Mouse (Mus musculus) myocyte (in vitro differentiated cells): ENCODE measurements around the gene Pptc7. TPM values are rescaled to one million over a fixed set of nuclear protein-coding genes. Genes with fewer than 3 reads are reported as not detected.

Experiments used
- H3K27me3 ChIP-seq: one replicate; pipeline ENCODE4 v1.6.1; 2011; ENCODE audit not compliant: control insufficient read depth, insufficient read depth, insufficient read length
- H3K36me3 ChIP-seq: one replicate; pipeline ENCODE4 v1.6.1; 2011; ENCODE audit not compliant: control insufficient read depth, insufficient read depth
- H3K4me2 ChIP-seq: one replicate; pipeline ENCODE4 v1.6.1; 2011; ENCODE audit warnings: low read depth, control low read depth
- H3K4me3 ChIP-seq: one replicate; pipeline ENCODE4 v1.5.1; 2011; ENCODE audit warnings: mild to moderate bottlenecking, control low read depth, moderate library complexity
- H3K79me2 ChIP-seq: one replicate; pipeline ENCODE4 v1.6.1; 2011; ENCODE audit not compliant: control insufficient read depth, insufficient read depth
- H3ac ChIP-seq: one replicate; pipeline ENCODE4 v1.6.1; 2011; ENCODE audit not compliant: control insufficient read depth, insufficient read length
- CEBPB ChIP-seq: IDR thresholded peaks from 2 replicates; pipeline ENCODE4 v1.6.1; 2011; ENCODE audit warnings: mild to moderate bottlenecking, moderate library complexity; ENCODE audit not compliant: poor library complexity, insufficient read depth, severe bottlenecking
- E2F4 ChIP-seq: IDR thresholded peaks from one replicate; pipeline ENCODE4 v1.6.1; 2011; ENCODE audit warnings: mild to moderate bottlenecking, control low read depth, moderate library complexity; ENCODE audit not compliant: insufficient read depth
- MAX ChIP-seq: IDR thresholded peaks from one replicate; pipeline ENCODE4 v1.6.1; 2011; ENCODE audit warnings: low read depth, mild to moderate bottlenecking, control low read depth
- MYOD1 ChIP-seq, 3 experiments: IDR thresholded peaks; one replicate each; pipeline ENCODE4 v1.6.1; 2011; ENCODE audit warnings: control low read depth in 2 of 3, low read depth in 2 of 3, mild to moderate bottlenecking in 2 of 3, moderate library complexity in 1 of 3; ENCODE audit not compliant: insufficient read length in 2 of 3, control insufficient read depth in 1 of 3
- MYOG ChIP-seq, 3 experiments: IDR thresholded peaks; one replicate each; pipeline ENCODE4 v1.6.1; 2011; ENCODE audit warnings: control low read depth in 2 of 3, low read depth in 2 of 3, mild to moderate bottlenecking in 2 of 3; ENCODE audit not compliant: insufficient read length in 2 of 3, control insufficient read depth in 1 of 3, insufficient read depth in 1 of 3
- POLR2A ChIP-seq: IDR thresholded peaks from one replicate; pipeline ENCODE4 v1.6.1; 2011; ENCODE audit warnings: low read depth, mild to moderate bottlenecking, control low read depth, moderate library complexity; ENCODE audit not compliant: insufficient read length
- POLR2AphosphoS2 ChIP-seq: IDR thresholded peaks from one replicate; pipeline ENCODE4 v1.6.1; 2011; ENCODE audit warnings: low read depth, control low read depth; ENCODE audit not compliant: insufficient read length
- REST ChIP-seq: IDR thresholded peaks from one replicate; pipeline ENCODE4 v1.6.1; 2011; ENCODE audit warnings: mild to moderate bottlenecking, control low read depth, moderate library complexity; ENCODE audit not compliant: insufficient read depth, insufficient read length
- SRF ChIP-seq: IDR thresholded peaks from one replicate; pipeline ENCODE4 v1.6.1; 2011; ENCODE audit warnings: low read depth; ENCODE audit not compliant: control insufficient read depth, insufficient read length
- TCF12 ChIP-seq: IDR thresholded peaks from one replicate; pipeline ENCODE4 v1.6.1; 2011; ENCODE audit warnings: mild to moderate bottlenecking, control low read depth; ENCODE audit not compliant: poor library complexity, insufficient read depth, severe bottlenecking
- TCF3 ChIP-seq: IDR thresholded peaks from one replicate; pipeline ENCODE4 v1.6.1; 2011; ENCODE audit warnings: low read depth, control low read depth; ENCODE audit not compliant: insufficient read length
- USF1 ChIP-seq: IDR thresholded peaks from one replicate; pipeline ENCODE4 v1.6.1; 2011; ENCODE audit warnings: low read depth, mild to moderate bottlenecking, control low read depth, moderate library complexity
- polyA plus RNA-seq: library from polyadenylated mRNA; unstranded; fragments of >200 nt; fragmentation: generic; extraction: Trizol; gene quantifications from one replicate; pipeline ENCODE4 v1.2.1, GENCODE M21; 2012; ENCODE audit warnings: missing spikeins

The Pptc7 gene
- polyA plus RNA-seq, 1 experiment, result 6.2 TPM

DNA sequence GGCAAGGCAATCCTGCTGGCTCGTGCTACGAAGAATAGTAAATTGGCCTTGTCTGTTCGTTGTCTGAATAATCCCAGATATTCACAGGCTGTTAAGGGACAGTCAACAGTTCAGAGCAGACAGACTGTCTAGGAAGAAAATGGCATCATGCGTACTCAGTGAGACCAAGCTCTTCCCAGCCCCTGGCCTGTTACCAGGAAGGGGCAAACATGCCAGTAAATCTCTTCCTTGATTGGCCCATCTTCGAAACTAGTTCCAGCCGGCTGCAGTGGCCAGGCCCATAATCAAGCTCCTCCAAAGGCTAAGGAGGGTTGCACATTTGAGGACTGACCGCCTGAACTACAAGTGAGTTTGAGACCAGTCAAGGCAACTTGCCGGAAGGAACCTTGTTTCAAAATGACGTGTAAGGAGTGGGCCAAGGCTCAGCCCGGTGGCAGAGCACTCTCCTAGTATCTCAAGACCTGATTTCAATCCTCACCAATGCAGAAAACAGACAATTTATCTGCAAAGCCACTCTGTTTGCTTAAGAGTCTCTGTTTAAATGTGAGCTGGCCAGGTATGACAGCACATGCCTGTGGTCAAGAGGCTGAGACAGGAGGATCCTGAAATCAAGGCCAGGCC, 37.5 kb upstream of the Pptc7 start:
- Histone ChIP-seq H3K36me3 (no peaks in the 10 kb centered on the region), H3K27me3 (no peaks in the 10 kb centered on the region), H3K4me2 (no peak overlapping the region), H3ac (no peak overlapping the region), H3K79me2 (no peaks in the 10 kb centered on the region), H3K4me3 (no peak overlapping the region)
- TF ChIP-seq E2F4, result no peak
- no peak for TF ChIP-seq MAX
- TF ChIP-seq REST, result no peak

- Histone ChIP-seq H3K4me3 (no peak overlapping the region), H3K4me2 (no peak overlapping the region), H3K36me3 (no peaks in the 10 kb centered on the region), H3K27me3 (no peaks in the 10 kb centered on the region), H3K79me2 (no peaks in the 10 kb centered on the region), H3ac (no peak overlapping the region)
- TF ChIP-seq TCF3, result no peak
- TF ChIP-seq SRF, result no peak
- no peak for TF ChIP-seq TCF12
- TF ChIP-seq REST, result no peak
Observed at GRCm38 (mm10) chr5:122247529-122247928, 36.6 kb upstream of the Pptc7 start.

- TF ChIP-seq USF1, result no peak
- TF ChIP-seq POLR2A, result no peak
- no peak for TF ChIP-seq POLR2AphosphoS2
- TF ChIP-seq MYOD1 (IDR thresholded peaks at IDR 0.05; ENCODE audit: control insufficient read depth in 1 of 3, insufficient read length in 2 of 3, low read depth in 2 of 3), result no peak
- TF ChIP-seq MYOG (IDR thresholded peaks at IDR 0.05; ENCODE audit: control insufficient read depth in 1 of 3, insufficient read depth in 1 of 3, insufficient read length in 2 of 3, low read depth in 2 of 3), result no peak
- TF ChIP-seq TCF3, result no peak
- no peak for TF ChIP-seq CEBPB
- TF ChIP-seq REST, result no peak
- no peak for TF ChIP-seq MAX
- TF ChIP-seq SRF, result no peak
- no peak for TF ChIP-seq TCF12
- no peak for TF ChIP-seq E2F4
- H3K4me3 ChIP-seq, result no peak overlapping the region
Observed at GRCm38 (mm10) chr5:122247934-122248333, 36.2 kb upstream of the Pptc7 start.

DNA sequence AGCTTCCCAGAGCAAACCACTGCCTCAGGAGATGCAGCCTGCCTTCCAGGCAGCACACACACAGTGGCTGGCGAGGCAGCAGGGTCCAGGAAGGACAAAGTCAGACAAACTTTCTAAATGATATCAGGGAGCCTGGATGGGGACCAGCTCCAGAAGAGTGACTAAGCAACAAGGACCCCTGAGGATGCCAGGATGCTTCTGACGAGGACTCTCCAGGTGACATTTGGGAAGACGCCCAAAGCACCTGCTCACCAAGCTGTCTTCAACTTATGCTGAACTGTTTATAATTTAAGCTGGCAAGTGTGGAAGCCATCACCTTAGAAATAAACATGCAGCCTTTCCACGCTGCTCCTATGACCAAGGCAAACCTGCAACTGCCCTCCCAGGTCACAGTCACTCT, 34.9 kb upstream of the Pptc7 start:
- Histone ChIP-seq H3K36me3 (no peaks in the 10 kb centered on the region), H3ac (no peak overlapping the region), H3K79me2 (no peaks in the 10 kb centered on the region), H3K4me2 (no peak overlapping the region), H3K4me3 (no peak overlapping the region), H3K27me3 (no peaks in the 10 kb centered on the region)
- no peak for TF ChIP-seq CEBPB
- no peak for TF ChIP-seq POLR2A
- TF ChIP-seq MYOD1 (IDR thresholded peaks at IDR 0.05; ENCODE audit: control insufficient read depth in 1 of 3, insufficient read length in 2 of 3, low read depth in 2 of 3), result no peak
- TF ChIP-seq MYOG (IDR thresholded peaks at IDR 0.05; ENCODE audit: control insufficient read depth in 1 of 3, insufficient read depth in 1 of 3, insufficient read length in 2 of 3, low read depth in 2 of 3), result no peak
- TF ChIP-seq E2F4, result no peak
- no peak for TF ChIP-seq TCF12
- no peak for TF ChIP-seq MAX

More at GRCm38 (mm10) chr5:122247934-122248333, 36.2 kb upstream of the Pptc7 start:
- no peak overlapping the region for H3ac ChIP-seq
- no peak overlapping the region for H3K4me2 ChIP-seq
- H3K36me3 ChIP-seq, result no peaks in the 10 kb centered on the region
- H3K79me2 ChIP-seq, result no peaks in the 10 kb centered on the region
- H3K27me3 ChIP-seq, result no peaks in the 10 kb centered on the region

DNA sequence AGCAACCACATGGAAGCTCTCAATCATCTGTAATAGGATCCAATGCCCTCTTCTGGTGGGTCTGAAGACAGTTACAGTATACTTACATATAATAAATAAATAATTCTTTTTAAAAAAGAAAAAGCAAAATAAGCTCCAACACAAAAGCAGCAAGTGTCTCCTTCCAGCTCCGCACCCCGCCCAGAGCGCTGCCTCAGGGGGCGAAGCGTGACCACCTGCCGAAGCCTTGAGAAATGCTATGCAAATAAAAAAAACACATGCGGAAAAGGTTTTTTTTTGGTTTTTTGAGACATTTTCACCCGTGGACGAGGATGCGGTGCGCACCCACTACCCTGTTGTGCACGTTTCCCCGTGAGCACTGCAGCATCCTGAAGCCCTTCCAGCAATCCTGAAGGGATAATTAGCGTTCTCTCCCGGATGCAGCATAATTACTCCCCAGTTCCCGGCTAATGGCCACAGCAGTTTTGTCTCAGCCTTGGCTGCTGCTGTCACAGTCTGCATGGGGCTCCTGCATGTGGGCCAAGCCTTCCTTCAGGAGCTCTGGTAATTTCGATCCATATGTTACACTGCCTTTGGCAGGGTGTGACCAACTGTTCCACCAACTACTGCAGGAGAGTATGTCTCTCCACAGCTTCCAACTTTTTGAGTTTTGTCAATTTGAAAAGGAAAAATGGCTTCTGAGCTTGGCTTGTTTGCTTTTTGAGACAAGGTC, 32.1 kb upstream of the Pptc7 start:
- Histone ChIP-seq H3K36me3 (peaks cover 10% of the 10 kb centered on the region), H3K79me2 (no peaks in the 10 kb centered on the region), H3K27me3 (no peaks in the 10 kb centered on the region), H3K4me3 (no peak overlapping the region), H3K4me2 (no peak overlapping the region), H3ac (no peak overlapping the region)
- TF ChIP-seq E2F4, result no peak
- no peak for TF ChIP-seq REST
- TF ChIP-seq USF1, result no peak
- no peak for TF ChIP-seq MAX
